Mouse (Mus musculus) layer of hippocampus, adult 2 months (tissue): ENCODE measurements around the gene Umps. TPM values are rescaled to one million over a fixed set of nuclear protein-coding genes. Genes with fewer than 3 reads are reported as not detected.
A peak's percentile ranks its signal among the peaks of the same experiment; 100 is the strongest.

ENCODE experiments used
- DNase-seq, 2 experiments: peaks; one replicate each; pipeline ENCODE4 v3.0.0; 2022; ENCODE audit warnings: low spot score in 2 of 2
- H3K27ac ChIP-seq: fragments of 200-600 bp; 2 replicates; pipeline ENCODE4 v1.8.1; 2022
- H3K4me3 ChIP-seq: fragments of 200-600 bp; 2 replicates; pipeline ENCODE4 v1.8.1; 2022; ENCODE audit warnings: mild to moderate bottlenecking
- CTCF ChIP-seq: fragments of 200-600 bp; conservative IDR thresholded peaks from 2 replicates; pipeline ENCODE4 v1.8.1; 2022; ENCODE audit warnings: antibody characterized with exemption, mild to moderate bottlenecking, moderate library complexity
- total RNA-seq, 2 experiments: library from RNA; stranded (reverse); gene quantifications; 2 replicates each; pipeline ENCODE4 v1.2.3; 2021

Gene Umps
- total RNA-seq, 2 experiments from 2014 or later = 17.1 to 17.2 TPM

DNA sequence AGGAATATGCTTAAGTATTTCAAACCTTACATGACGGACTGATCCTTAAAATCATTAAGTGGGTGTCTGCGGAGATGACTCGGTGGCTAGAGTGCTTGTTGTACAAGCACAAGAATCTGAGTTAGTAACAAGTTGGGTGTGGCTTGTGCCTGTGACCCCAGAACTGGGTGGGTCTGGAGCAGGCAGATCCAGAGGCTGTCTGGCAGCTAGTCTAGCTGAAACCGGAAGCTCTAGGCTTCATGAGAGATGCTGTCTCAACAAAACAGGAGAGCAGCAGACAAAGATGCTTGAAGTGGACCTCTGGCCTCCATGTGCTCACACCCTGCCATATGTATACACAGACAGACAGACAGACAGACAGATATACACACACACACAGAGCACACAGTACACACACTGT is 23.9 kb upstream of the Umps start:
- H3K4me3 ChIP-seq = no peak overlapping the region
- TF ChIP-seq CTCF = no peak
- H3K27ac ChIP-seq = no peak overlapping the region
- no peak for DNase-seq

DNA sequence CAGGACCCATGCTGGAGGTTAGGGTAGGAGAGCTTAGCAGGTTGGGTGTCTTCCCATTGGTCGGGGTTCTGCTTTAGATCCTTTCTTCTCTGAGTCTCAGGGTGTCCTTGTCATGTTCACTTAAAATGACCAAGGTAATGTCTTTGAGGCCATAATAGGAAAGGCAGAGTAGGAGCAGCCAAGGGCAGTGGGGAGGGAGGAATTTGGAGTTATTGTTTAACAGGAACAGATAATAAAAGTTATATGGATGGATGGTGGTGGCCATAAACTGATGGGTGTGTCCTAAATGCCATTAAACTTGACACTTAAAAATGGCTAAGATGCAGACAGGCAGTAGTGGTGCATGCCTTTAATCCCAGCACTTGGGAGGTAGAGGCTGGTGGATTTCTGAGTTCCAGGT is 22.3 kb upstream of the Umps start:
- DNase-seq = no peak
- Histone ChIP-seq H3K27ac (no peak overlapping the region), H3K4me3 (no peak overlapping the region)
- no peak for TF ChIP-seq CTCF

DNA sequence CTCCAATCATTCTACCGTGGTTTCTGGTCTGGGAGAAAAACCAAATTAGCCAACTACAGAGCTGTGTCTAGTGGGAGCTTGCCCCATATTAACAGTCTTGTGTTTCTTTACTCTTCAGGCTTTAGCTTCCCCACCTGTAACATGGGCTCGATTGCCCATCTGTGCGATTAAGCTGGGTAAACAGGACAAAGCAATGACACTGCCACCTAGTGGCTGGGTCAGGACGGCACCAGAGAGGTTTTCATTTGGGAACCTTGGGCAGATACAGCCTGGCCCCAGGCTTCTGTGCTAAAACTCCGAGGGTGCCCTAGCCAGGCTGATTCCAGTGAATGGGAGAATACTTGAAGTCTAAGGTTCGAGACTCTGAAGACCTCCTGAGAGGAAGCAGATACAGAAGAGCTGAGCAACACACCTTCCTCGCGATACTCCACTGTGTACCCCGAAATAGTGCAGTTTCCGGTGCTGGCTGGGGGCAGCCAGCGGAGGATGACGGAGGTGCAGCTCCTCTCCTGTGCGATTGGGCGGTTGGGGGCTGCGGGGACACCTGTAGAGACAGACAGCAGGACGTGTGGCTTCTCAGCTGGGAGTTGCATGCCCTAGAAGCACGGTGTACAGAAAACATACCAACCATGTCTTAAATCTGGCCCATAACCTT is 21.6 kb upstream of the Umps start:
- peak; percentile 95 for TF ChIP-seq CTCF
- no peak overlapping the region for H3K27ac ChIP-seq
- DNase-seq = peak; percentile 27 to 64
- H3K4me3 ChIP-seq = no peak overlapping the region

DNA sequence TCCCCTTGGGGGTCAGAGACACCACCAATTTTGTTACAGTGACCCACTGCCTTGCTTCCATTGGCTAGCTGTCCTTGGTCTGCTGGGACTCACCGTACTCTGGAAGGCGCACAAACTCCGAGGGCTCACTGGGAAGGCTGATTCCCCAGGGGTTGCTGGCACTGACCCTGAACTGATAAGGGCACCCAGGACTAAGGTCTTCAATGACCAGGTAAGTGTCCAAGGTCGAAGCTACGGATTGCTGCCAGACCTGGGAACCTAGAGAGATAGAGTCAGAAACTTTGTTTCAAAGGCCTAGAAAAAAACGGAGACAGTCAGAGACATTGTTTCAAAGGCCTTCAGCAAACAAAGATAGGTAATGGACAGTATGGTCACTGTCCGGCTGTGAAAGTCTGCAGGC is 20.2 kb upstream of the Umps start:
- Histone ChIP-seq H3K27ac (no peak overlapping the region), H3K4me3 (no peak overlapping the region)
- no peak for DNase-seq
- TF ChIP-seq CTCF = no peak

DNA sequence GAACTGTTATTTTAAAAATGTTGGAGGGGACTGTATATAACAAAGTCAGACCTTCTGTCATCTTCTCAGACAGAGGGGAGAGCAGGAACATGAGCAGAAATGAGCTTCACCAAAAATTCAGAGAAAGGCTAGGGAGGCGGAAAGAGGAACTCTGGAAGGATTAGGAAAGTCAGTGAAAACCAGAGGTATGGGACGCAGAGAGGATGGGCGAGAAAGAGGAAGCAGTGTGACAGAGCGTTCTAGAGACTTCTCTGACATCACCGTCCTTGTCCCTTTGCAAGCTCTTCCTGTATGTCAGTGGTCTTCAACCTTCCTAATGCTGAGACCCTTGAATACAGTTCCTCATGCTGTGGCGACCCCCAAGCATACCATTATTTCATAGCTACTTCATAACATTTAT is 18.5 kb upstream of the Umps start:
- no peak for TF ChIP-seq CTCF
- no peak for DNase-seq
- H3K27ac ChIP-seq = no peak overlapping the region
- H3K4me3 ChIP-seq = no peak overlapping the region

DNA sequence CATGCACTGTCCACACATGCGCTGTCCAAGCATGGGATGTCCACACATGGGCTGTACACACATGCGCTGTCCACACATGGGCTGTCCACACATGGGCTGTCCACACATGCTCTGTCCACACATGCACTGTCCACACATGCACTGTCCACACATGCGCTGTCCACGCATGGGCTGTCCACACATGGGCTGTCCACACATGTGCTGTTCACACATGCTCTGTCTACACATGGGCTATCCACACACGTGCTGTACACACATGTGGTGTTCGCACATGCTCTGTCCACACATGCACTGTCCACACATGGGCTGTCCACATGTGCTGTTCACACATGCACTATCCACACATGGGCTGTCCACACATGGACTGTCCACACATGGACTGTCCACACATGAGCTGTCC is 16.9 kb upstream of the Umps start:
- H3K27ac ChIP-seq = no peak overlapping the region
- H3K4me3 ChIP-seq = no peak overlapping the region
- no peak for TF ChIP-seq CTCF
- no peak for DNase-seq

DNA sequence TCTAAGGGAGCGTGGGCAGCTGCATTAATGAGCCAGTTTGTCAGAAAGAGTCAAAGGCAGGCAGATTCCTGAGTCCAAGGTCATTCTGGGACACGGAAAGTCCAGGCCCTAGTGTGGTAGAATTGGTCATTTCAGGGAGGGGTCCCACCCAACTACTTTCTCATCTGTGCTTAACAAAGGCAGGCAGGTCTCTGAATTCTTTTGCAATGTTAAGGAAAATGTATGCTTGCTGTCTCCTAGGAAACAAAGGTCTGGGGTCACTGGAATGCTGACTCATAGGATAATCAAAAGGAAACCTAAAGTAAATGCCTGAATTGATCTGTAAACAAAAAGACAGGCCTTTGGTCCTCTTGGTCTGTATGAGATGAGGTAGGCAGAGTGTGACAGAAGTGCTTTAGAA is 13.0 kb upstream of the Umps start:
- no peak for TF ChIP-seq CTCF
- H3K4me3 ChIP-seq = no peak overlapping the region
- H3K27ac ChIP-seq = no peak overlapping the region

DNA sequence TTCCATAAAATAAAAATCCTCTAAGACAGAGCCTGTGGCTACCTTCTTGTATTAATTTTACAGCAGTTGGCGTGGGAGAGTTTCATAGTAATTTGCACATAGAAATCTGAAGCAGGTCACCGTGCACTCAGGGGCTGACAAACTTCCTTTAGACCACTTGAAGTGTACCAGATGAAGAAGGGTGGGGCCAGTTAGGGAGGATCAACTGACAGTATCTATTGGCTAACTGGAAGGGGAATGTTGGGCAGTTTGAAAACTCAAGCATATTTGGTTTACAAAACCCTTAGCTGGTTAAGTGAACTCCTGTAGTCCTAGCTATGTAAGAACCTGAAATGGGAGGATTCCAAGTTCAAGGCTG is 424 bp upstream of the Umps start:
- Histone ChIP-seq H3K27ac (peak overlapping the region; percentile 86), H3K4me3 (peak overlapping the region; percentile 66)
- DNase-seq = no peak
- no peak for TF ChIP-seq CTCF

More for the DNA sequence above, 13.0 kb upstream of the Umps start:
- DNase-seq = no peak

DNA sequence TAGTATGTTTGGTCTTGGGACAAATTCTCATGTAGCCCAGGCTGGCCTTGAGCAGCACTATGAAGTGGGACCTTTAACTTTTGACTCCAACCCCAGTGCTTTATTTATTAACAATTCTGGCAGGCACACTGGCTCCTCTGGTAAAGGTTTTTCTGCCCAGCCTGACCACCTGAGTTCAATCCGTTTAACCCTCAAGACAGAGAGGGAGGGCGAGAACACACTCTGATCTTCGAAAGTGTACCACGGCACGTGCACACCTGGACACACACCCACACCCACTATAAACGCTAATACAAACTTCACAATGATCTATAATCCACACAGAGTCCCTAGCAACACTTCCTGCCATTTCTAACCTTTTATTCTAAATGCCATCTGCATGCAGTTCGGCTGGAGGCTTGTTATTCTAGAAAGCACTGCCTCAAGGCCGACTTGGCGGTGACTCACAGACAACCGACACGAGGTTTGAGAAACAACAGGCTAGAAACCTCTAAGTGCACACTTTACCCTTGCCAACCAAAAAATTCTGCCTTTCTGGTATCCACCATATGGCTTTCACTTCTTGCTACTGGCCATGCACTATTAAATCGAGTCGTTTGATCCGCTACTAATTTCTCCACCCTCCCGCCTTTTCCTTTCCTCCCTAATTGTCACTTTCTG is 830 bp downstream of the Umps start:
- TF ChIP-seq CTCF = no peak
- Histone ChIP-seq H3K4me3 (peak overlapping the region; percentile 66), H3K27ac (peak overlapping the region; percentile 86)
- DNase-seq = no peak

DNA sequence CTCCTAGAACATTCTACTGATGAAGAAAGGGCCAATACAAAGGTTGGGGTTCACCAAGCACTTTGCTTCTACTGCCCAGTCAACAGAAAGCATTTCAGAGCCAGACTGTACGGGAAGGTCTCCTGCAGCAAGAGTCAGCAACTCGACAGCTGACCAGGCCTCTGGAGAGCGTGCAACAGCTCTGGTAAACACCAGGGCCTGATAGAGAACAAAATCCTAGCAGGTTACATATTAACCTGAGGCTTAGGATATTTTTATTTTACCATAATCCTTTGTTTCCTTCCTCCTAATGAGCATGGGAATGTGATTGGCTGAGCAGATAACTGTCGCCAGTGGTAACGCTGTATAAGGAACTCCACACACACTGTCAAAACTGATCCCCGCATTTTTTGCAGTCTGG is 3.3 kb downstream of the Umps start:
- TF ChIP-seq CTCF = no peak
- no peak for DNase-seq
- Histone ChIP-seq H3K4me3 (no peak overlapping the region), H3K27ac (no peak overlapping the region)

DNA sequence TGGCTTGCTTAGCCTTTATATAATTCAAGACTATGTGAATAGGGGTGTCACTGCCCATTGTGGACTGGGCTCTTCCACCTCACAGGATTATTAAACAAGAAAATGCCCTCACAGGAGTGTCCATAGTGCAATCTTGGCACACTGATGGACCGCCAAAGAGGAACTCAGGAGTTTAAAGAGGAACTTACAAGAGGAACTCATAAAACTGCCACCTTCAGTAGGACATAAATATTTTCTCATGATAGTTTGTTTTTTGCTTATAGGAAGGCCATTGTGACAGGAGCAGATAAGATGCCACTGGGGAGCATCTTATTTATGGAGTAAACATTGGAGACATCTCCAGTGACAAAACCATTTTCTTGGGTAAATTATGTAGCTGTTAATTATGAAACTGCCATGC is 12.0 kb downstream of the Umps start:
- no peak for DNase-seq
- Histone ChIP-seq H3K27ac (no peak overlapping the region), H3K4me3 (no peak overlapping the region)
- no peak for TF ChIP-seq CTCF

DNA sequence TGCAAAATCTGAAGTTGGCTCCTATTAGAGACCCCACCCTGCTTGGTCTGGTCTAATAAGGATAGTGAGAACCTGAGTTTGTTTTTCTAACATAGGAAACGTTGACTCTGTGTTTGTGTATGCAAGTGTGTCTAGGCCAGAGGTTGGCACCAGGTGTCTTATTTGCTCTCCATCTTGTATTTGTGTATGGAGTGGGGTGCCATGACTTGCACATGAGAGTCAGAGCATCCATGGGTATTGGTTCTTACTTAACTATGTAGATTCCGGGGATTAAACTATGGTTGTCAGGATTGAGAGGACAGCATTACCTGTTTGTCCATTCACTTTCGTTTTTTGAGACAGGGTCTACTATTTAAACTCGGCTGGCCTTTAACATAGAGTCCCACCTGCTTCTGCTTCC is 13.8 kb downstream of the Umps start:
- TF ChIP-seq CTCF = no peak
- H3K4me3 ChIP-seq = no peak overlapping the region
- no peak overlapping the region for H3K27ac ChIP-seq
- no peak for DNase-seq

DNA sequence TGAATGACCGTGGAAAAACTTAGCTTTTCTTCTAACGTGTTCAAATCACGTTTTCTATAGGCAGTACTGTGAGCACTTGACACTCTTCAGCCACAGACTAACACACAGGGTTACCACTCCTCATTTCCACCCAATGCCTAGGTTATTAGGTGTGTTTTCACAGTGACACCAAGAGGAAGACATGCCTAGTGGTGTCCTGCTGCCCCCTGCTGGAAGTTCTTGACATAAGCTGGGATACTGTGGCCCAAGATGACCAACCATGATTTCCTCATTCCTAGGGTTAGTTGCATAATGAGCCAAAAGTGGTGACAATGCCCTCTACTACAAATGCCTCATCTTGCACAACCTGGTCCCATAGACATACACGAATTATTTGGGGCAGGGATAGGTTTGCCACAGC is 16.0 kb downstream of the Umps start:
- no peak overlapping the region for H3K4me3 ChIP-seq
- no peak overlapping the region for H3K27ac ChIP-seq
- peak; percentile 92 for TF ChIP-seq CTCF
- peak; percentile 73 to 77 for DNase-seq

DNA sequence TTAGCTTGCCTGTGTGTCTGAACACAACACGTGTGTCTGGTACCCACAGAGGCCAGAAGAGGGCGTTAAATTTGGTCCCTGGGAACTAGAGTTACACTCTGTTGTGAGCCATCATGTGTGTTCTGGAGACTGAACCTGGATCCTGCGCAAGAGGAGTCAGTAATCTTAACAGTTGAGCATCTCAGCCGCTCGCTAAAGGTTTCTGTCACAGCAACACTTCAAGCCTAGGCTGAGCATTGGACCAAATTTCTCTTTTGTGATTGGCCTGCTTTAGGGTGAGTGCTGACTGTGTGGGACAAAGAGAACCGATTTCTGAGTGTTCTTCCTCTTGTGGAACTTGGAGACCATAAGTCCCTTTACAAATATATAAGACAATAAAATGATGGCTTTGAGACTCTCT is 16.5 kb downstream of the Umps start:
- no peak for DNase-seq
- no peak for TF ChIP-seq CTCF
- no peak overlapping the region for H3K27ac ChIP-seq
- H3K4me3 ChIP-seq = no peak overlapping the region
